Mouse (Mus musculus): Measurements from ENCODE around the gene Syne4. TPM values are rescaled to one million over a fixed set of nuclear protein-coding genes. Genes with fewer than 3 reads are reported as not detected.

Syne4 gene
- polyA plus RNA-seq, 1 experiment from 2014 or later = 84.6 TPM

- no peak overlapping the region for H3K9ac ChIP-seq (replicated peaks)
- peak overlapping the region; percentile 78; the same call in 1 of the 2 replicates for H3K4me3 ChIP-seq (replicated peaks)
- H3K4me1 ChIP-seq (replicated peaks) = peaks cover 14% of the 10 kb centered on the region
- H3K9me3 ChIP-seq = no peaks in the 10 kb centered on the region
- WGBS = 69% methylated on average over 4 of the region's 4 CpGs
- 0 out of 2 replicates have a peak, but pooled peaks cover 2% of the 10 kb centered on the region for H3K27me3 ChIP-seq
- ATAC-seq (ENCODE audit: insufficient number of reproducible peaks, insufficient read depth, low FRiP score, low TSS enrichment, low read depth) = no peak
- no peaks in the 10 kb centered on the region for H3K36me3 ChIP-seq
- H3K27ac ChIP-seq = no peak overlapping the region
- H3K4me2 ChIP-seq = peak overlapping the region; percentile 82; the same call in 1 of the 2 replicates
Observed at GRCm38 (mm10) chr7:30281522-30281921, 33.1 kb upstream of the Syne4 start.

DNA sequence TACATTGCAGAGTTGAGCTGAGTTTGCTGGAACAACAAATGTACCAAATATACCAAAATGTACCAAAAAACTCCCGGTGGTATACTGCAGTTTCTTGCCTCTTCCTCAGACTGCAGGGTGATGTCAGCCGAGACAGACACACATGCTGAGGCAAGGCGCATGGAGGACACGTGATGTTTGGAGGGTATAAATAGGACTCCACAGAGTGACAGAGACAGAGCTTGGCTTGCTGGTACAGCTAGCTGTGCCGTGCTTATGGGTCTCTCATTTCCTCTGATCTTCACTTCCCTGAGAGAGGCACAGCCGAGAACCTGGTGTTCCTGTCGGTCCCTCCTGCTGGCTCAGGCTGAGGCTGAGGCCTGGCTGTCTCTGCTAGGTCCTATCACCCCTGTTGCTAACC lies 31.9 kb upstream of the Syne4 start:
- Histone ChIP-seq H3K4me2 (no peak overlapping the region), H3K4me3 (replicated peaks) (no peak overlapping the region), H3K9ac (replicated peaks) (no peak overlapping the region), H3K27ac (no peak overlapping the region), H3K4me1 (replicated peaks) (peaks cover 14% of the 10 kb centered on the region), H3K9me3 (no peaks in the 10 kb centered on the region), H3K27me3 (peaks cover 2% of the 10 kb centered on the region; the same call in 1 of the 2 replicates), H3K36me3 (no peaks in the 10 kb centered on the region)
- WGBS = 80% methylated on average over 7 of the region's 7 CpGs
- ATAC-seq (ENCODE audit: insufficient number of reproducible peaks, insufficient read depth, low FRiP score, low TSS enrichment, low read depth) = no peak

GRCm38 (mm10) chr7:30286701-30287410 lies 27.8 kb upstream of the Syne4 start:
- no peak overlapping the region for H3K9ac ChIP-seq (replicated peaks)
- H3K9me3 ChIP-seq = no peaks in the 10 kb centered on the region
- no peaks in the 10 kb centered on the region for H3K36me3 ChIP-seq
- H3K4me2 ChIP-seq = no peak overlapping the region
- no peak overlapping the region for H3K27ac ChIP-seq
- peaks cover 16% of the 10 kb centered on the region for H3K4me1 ChIP-seq (replicated peaks)
- H3K27me3 ChIP-seq = peaks cover 2% of the 10 kb centered on the region; the same call in 1 of the 2 replicates
- WGBS = 68% methylated on average over 8 of the region's 8 CpGs
- H3K4me3 ChIP-seq (replicated peaks) = no peak overlapping the region
- ATAC-seq (ENCODE audit: insufficient number of reproducible peaks, insufficient read depth, low FRiP score, low TSS enrichment, low read depth) = no peak

- WGBS = 75% methylated on average over 6 of the region's 6 CpGs
- no peak overlapping the region for H3K4me2 ChIP-seq
- no peak for ATAC-seq (ENCODE audit: insufficient number of reproducible peaks, insufficient read depth, low FRiP score, low TSS enrichment, low read depth)
- peaks cover 26% of the 10 kb centered on the region for H3K4me1 ChIP-seq (replicated peaks)
- H3K27ac ChIP-seq = no peak overlapping the region
- peaks cover 2% of the 10 kb centered on the region; the same call in 1 of the 2 replicates for H3K27me3 ChIP-seq
- H3K9me3 ChIP-seq = no peaks in the 10 kb centered on the region
- H3K36me3 ChIP-seq = peaks cover 5% of the 10 kb centered on the region; the same call in 1 of the 2 replicates
- no peak overlapping the region for H3K9ac ChIP-seq (replicated peaks)
- no peak overlapping the region for H3K4me3 ChIP-seq (replicated peaks)
Observed at GRCm38 (mm10) chr7:30288046-30288445, 26.6 kb upstream of the Syne4 start.

GRCm38 (mm10) chr7:30289071-30289713 lies 25.4 kb upstream of the Syne4 start:
- peaks cover 14% of the 10 kb centered on the region for H3K36me3 ChIP-seq
- 74% methylated on average over 7 of the region's 7 CpGs for WGBS
- peaks cover 26% of the 10 kb centered on the region for H3K4me1 ChIP-seq (replicated peaks)
- H3K4me3 ChIP-seq (replicated peaks) = no peak overlapping the region
- no peaks in the 10 kb centered on the region for H3K9me3 ChIP-seq
- H3K27ac ChIP-seq = 0 out of 2 replicates have a peak overlapping the region, but pooled peaks have one; percentile 29
- ATAC-seq (ENCODE audit: insufficient number of reproducible peaks, insufficient read depth, low FRiP score, low TSS enrichment, low read depth) = no peak; the same call in 1 of the 2 replicates
- peak overlapping the region; percentile 44 for H3K9ac ChIP-seq (replicated peaks)
- H3K27me3 ChIP-seq = peaks cover 2% of the 10 kb centered on the region; the same call in 1 of the 2 replicates
- H3K4me2 ChIP-seq = no peak overlapping the region

- H3K36me3 ChIP-seq = peaks cover 21% of the 10 kb centered on the region
- peaks cover 2% of the 10 kb centered on the region; the same call in 1 of the 2 replicates for H3K27me3 ChIP-seq
- peak overlapping the region; percentile 44 for H3K9ac ChIP-seq (replicated peaks)
- no peak overlapping the region for H3K4me3 ChIP-seq (replicated peaks)
- 0 out of 2 replicates have a peak overlapping the region, but pooled peaks have one; percentile 29 for H3K27ac ChIP-seq
- no peak overlapping the region for H3K4me2 ChIP-seq
- peaks cover 26% of the 10 kb centered on the region for H3K4me1 ChIP-seq (replicated peaks)
- H3K9me3 ChIP-seq = no peaks in the 10 kb centered on the region
- ATAC-seq (ENCODE audit: insufficient number of reproducible peaks, insufficient read depth, low FRiP score, low TSS enrichment, low read depth) = peak; percentile 52
- 51% methylated on average over 10 of the region's 10 CpGs for WGBS
Observed at GRCm38 (mm10) chr7:30289714-30290399, 24.8 kb upstream of the Syne4 start.

- Histone ChIP-seq H3K27me3 (no peaks in the 10 kb centered on the region; the same call in 1 of the 2 replicates), H3K9ac (replicated peaks) (peak within 1 kb of the TSS; percentile 87), H3K27ac (peak within 1 kb of the TSS; percentile 57), H3K9me3 (no peaks in the 10 kb centered on the region), H3K4me1 (replicated peaks) (peaks cover 26% of the 10 kb centered on the region), H3K4me3 (replicated peaks) (peak within 1 kb of the TSS; percentile 87), H3K4me2 (peak within 1 kb of the TSS; percentile 94), H3K36me3 (peaks cover 37% of the 10 kb centered on the region)
- peak; percentile 69; the same call in 1 of the 2 replicates for ATAC-seq (ENCODE audit: insufficient number of reproducible peaks, insufficient read depth, low FRiP score, low TSS enrichment, low read depth)
- WGBS = 6% methylated on average over 35 of the region's 35 CpGs
Observed at GRCm38 (mm10) chr7:30291215-30292131, 23.1 kb upstream of the Syne4 start, which contains the start of gene Clip3. Gene Clip3 (plus strand): TSS chr7:30291728.

DNA sequence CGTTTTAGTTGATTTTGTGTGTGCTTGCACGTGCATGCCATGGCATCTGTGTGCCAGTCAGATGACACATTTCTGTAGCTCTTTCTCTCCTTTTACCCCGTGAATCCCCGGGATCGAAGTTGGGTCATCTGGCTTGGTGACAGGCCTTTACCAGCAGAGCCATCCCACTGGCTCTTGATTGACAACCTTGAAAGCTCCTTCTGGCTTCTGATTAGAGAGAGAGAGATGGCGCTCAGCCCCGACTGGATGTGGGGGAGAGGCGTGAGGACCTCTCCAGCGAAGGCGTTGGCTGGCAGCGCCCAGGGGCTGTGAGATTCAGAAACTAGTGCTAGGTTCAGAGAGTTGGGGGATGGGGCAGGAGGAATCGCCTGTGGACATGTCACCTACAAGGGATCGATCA lies 20.8 kb upstream of the Syne4 start:
- H3K9ac ChIP-seq (replicated peaks) = no peak overlapping the region
- no peaks in the 10 kb centered on the region for H3K9me3 ChIP-seq
- H3K4me3 ChIP-seq (replicated peaks) = no peak overlapping the region
- peaks cover 26% of the 10 kb centered on the region for H3K4me1 ChIP-seq (replicated peaks)
- H3K27ac ChIP-seq = no peak overlapping the region
- no peak overlapping the region for H3K4me2 ChIP-seq
- H3K27me3 ChIP-seq = no peaks in the 10 kb centered on the region
- ATAC-seq (ENCODE audit: insufficient number of reproducible peaks, insufficient read depth, low FRiP score, low TSS enrichment, low read depth) = no peak
- peaks cover 60% of the 10 kb centered on the region for H3K36me3 ChIP-seq
- WGBS = 88% methylated on average over 13 of the region's 13 CpGs

GRCm38 (mm10) chr7:30294296-30294695 lies 20.3 kb upstream of the Syne4 start:
- no peaks in the 10 kb centered on the region for H3K27me3 ChIP-seq
- H3K4me1 ChIP-seq (replicated peaks) = peaks cover 22% of the 10 kb centered on the region
- ATAC-seq (ENCODE audit: insufficient number of reproducible peaks, insufficient read depth, low FRiP score, low TSS enrichment, low read depth) = no peak
- no peak overlapping the region for H3K9ac ChIP-seq (replicated peaks)
- H3K9me3 ChIP-seq = no peaks in the 10 kb centered on the region
- no peak overlapping the region for H3K27ac ChIP-seq
- H3K4me3 ChIP-seq (replicated peaks) = no peak overlapping the region
- peaks cover 65% of the 10 kb centered on the region for H3K36me3 ChIP-seq
- 93% methylated on average over 5 of the region's 5 CpGs for WGBS
- H3K4me2 ChIP-seq = no peak overlapping the region

DNA sequence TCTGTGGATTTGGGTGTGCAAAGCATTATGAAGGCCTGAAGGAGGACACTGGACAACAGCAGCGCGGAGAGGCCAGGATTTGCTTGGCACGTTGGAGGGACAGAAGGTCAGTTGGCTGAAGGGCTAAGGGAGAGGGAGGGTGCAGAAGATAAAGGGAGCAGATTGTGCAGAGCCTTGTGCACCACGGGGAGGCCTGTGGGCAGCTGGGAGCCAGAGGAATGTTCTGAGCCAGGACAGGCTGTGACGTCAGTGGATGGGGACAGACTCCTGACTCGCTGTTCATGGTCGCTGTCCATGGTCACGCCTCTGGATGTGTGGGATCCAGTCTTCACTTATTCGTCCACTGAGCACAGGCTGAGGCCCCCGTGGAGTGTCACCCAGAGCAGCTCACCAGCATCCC lies 19.5 kb upstream of the Syne4 start:
- Histone ChIP-seq H3K27ac (no peak overlapping the region), H3K9ac (replicated peaks) (no peak overlapping the region), H3K27me3 (no peaks in the 10 kb centered on the region), H3K36me3 (peaks cover 73% of the 10 kb centered on the region), H3K4me1 (replicated peaks) (peaks cover 15% of the 10 kb centered on the region), H3K4me3 (replicated peaks) (no peak overlapping the region), H3K4me2 (no peak overlapping the region), H3K9me3 (no peaks in the 10 kb centered on the region)
- ATAC-seq (ENCODE audit: insufficient number of reproducible peaks, insufficient read depth, low FRiP score, low TSS enrichment, low read depth) = no peak
- WGBS = 74% methylated on average over 10 of the region's 10 CpGs
